Mouse (Mus musculus) cerebellum, adult 2 months (tissue): ENCODE measurements at regions not wholly inside any gene's neighbourhood (a gene's known extent, or its start where the extent isn't known, plus 50 kb on each side); places are given as distances from the start of the nearest gene placed in this dataset.

Experiments used
- CTCF ChIP-seq: fragments of 200-500 bp; IDR thresholded peaks from 2 replicates; pipeline ENCODE4 v1.5.1; 2011; ENCODE audit warnings: low read depth, mild to moderate bottlenecking, control low read depth, low read length, moderate library complexity, borderline replicate concordance; ENCODE audit not compliant: insufficient read depth
- POLR2A ChIP-seq: fragments of 200-500 bp; IDR thresholded peaks from 2 replicates; pipeline ENCODE4 v1.6.1; 2011; ENCODE audit warnings: low read length, control low read depth, borderline replicate concordance; ENCODE audit not compliant: insufficient read depth

GRCm38 (mm10) chr12:109918901-109919300, 318.8 kb upstream of the Rtl1 start:
- TF ChIP-seq CTCF (no peak), POLR2A (no peak)
